Mouse (Mus musculus): Measurements from ENCODE around the gene Trim11.

GRCm38 (mm10) chr11:58990794-58991193 lies 12.9 kb downstream of the Trim11 start:
- no peak for TF ChIP-seq GATA1 (IDR thresholded peaks at IDR 0.05; ENCODE audit: low read length)
- no peak for TF ChIP-seq TAL1 (IDR thresholded peaks at IDR 0.05; ENCODE audit: low read length)

All from erythroblast, embryonic 14.5 days (primary cell).